Mouse (Mus musculus) left cerebral cortex, postnatal 4 days (tissue): ENCODE data around the gene Chrna1. TPM values are rescaled to one million over a fixed set of nuclear protein-coding genes. Genes with fewer than 3 reads are reported as not detected.

ENCODE experiments used
- DNase-seq: peaks from one replicate; pipeline ENCODE4 v3.0.0-alpha.2; 2022
- intact Hi-C: fragments of 180-260 bp; cut with DNase I; formaldehyde crosslinking; loops from one replicate; pipeline ENCODE4 v1.15.1; 2025
- total RNA-seq, 2 experiments: library from RNA; stranded (reverse); gene quantifications; 2 replicates each; pipeline ENCODE4 v1.2.3; 2021

Gene Chrna1
- total RNA-seq = under 1 TPM; 0.08 to 0.12 TPM

DNA sequence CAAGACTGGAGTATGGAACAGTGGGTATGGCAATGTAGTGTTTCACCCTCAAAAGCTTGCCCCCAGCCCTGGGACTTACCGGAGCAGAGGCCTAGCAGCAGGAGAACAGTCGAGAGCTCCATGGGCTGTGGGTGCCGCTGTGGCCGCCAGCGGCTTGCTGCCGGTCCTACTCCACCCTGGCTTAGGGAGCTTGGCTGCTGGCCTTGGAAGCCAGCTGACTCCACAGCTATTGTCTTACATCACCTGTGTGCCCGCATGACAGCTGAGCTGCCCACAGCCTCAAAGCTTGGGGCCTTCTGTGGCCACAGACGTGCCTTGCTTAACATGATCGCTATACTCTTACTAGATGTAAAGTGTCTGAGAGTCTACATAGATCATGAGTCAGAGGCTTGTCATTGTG, at the start of gene Chrna1:
Gene Chrna1 (minus strand): TSS at position 173 of the 400 bp plus-strand sequence.
- intact Hi-C loops = no loop called here
- no peak for DNase-seq

DNA sequence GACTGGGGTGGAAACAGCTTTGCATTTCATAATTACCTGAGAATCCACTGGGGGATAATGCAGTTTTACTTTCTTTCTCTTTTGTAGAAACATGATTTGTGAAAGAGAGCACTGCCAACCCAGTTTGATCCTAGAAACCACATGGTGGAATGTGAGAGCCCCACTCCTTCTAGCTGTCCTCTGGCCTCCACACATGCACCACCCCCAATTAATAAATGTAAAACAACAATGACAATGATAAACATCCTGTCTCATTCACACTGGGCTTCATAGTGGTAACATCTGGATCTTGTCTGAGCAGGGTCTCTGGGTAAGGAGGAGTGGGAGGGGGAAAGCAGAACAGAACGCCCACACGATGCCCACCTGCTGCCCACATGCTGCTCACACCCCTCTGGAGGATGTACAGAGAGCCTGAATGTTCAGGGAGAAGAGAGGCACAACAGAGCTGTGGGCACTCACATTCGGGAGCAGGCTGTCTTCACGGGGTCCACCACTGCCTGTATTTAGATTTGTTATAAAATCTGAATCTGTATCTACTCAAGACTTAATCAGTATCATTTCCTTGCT, 38.4 kb upstream of the Chrna1 start:
- intact Hi-C loops = loop anchor here (5.0 kb wide), 1 partner anchor 34 kb away; no protein-coding TSS in a partner anchor
- no peak for DNase-seq

DNA sequence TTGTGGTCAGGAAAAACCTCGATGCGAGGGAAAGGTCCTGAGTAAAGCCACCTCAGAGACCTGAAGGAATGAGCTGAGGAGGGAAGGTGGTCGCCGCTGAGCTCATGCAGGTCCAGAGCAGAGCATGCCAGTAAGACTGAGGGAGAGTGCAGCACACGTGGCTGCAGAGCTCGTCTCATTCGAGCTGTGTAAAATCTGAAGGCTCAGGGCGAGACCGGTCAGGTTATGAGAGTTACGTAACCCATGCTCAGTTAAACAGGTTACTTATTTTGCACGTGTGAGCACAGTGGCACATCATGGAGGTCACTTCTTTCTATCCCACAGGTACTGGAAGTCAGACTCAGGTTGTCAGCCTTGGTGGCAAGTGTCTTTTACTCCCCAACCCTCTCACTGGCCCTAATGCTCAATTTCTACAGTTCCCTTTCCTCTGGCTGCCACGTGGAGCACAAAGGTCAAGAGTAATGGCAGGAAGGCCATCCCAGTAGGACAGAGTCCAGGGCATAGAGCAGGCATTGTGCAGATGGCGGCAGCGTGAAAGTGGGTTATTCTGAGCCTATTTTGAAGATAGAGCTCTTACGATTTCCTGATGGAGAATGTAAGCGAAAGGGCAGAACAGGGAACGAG, 36.4 kb upstream of the Chrna1 start:
- intact Hi-C loops = loop anchor here (5.0 kb wide), 1 partner anchor 36 kb away; no protein-coding TSS in a partner anchor

DNA sequence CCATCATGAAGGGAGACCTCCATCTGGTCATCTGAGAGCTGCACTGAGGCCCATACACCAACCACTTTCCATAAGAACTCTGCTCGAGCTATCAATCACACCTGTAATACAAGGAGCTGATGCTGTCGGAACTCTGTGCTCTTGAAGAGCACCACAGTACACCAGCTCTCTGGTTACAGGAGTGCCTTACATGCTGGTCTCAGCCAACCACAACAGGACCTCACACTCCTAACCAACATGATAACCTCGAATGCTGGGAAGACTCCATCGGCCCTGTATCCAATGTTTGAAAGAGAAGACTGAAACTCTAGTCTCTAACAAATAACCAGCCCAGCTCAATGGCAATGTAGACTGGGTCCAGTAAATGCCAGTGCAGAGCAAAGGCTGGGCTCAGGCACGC, 35.3 kb upstream of the Chrna1 start:
- intact Hi-C loops = loop anchor here (5.0 kb wide), 1 partner anchor 37 kb away; no protein-coding TSS in a partner anchor
- DNase-seq = no peak

More for the DNA sequence above, 36.4 kb upstream of the Chrna1 start:
- no peak for DNase-seq

DNA sequence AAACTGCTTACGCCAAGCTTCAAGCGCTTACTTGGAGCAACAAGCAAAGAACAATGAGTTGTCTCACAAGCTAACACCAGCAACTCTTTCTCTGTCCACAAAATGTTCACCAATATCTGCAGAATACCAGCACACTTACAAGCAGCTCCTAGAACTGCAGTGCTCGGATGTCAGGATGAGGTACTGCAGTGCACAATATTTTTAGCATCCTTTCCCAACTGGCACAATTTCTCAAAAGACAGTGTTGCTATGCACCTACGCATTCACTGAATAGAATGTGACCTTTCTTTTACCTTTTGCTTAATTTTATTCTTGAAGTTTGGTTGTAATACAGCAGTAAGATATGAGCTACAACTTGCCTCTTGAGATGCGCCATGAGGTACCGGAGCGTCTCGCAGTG, 34.2 kb upstream of the Chrna1 start:
- DNase-seq = no peak
- intact Hi-C loops = no loop called here

DNA sequence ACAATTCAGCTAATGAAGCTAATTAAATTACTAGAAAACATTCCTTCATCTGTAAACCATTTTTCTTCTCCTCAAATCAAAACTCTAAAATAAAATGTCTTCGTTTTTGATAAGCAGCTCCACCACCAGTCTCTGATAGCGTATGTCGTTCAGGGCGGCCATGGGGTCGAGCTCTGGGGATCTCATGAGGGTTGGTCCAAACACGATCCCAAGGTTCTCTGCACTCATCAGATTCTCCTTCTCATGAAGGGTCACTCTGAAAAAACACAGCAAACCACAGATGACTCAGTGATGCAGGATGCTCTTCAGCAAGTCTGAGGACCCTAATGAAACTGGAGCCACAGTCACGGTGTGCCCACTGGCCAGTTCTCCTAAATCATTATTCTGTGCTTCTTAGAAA, 32.8 kb upstream of the Chrna1 start:
- intact Hi-C loops = no loop called here
- no peak for DNase-seq

DNA sequence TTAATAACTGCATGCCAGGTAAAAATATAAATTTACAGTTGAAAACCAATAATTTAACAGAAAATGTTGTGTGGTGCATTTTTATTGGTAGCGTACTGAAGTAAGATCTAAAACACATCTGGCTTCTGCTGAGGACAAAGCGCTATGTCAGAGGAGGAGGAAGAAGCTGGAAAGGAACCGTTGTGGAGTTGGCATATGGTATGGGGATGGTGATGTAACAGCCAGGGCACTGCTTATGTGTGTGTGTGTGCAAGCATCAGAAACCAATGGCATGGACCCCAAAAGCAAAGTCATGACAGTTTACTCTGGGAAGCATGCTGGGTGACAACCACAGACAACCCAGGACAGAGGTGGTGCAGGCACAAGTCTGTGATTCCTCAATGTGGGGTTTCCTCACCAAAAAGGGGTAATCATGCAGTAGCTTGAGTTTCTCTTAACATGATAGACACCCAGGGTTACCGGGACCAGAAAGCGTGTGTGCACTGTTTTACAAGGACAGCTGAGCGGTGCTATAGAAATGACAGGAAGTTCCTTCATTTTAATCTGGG, 32.3 kb upstream of the Chrna1 start:
- intact Hi-C loops = no loop called here
- DNase-seq = no peak

DNA sequence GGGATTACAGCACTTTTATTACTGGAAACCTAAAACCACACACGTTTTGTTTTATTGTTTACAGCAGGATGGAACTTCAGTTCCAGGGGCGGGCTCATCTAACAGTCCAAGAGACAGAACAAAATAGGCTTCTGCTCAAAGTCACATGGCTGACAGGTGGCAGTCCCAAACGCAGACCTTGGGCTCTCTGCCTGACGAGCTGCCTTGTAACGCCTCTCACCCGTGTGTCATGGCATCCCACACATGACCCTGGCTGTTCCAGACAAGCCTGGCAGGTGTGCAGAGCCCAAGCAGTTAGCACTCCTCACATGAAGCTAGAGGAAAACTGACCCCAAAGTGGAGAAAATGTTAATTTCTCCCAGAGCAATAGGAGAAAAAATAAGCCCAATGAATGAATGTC, 31.7 kb upstream of the Chrna1 start:
- intact Hi-C loops = no loop called here
- DNase-seq = no peak

DNA sequence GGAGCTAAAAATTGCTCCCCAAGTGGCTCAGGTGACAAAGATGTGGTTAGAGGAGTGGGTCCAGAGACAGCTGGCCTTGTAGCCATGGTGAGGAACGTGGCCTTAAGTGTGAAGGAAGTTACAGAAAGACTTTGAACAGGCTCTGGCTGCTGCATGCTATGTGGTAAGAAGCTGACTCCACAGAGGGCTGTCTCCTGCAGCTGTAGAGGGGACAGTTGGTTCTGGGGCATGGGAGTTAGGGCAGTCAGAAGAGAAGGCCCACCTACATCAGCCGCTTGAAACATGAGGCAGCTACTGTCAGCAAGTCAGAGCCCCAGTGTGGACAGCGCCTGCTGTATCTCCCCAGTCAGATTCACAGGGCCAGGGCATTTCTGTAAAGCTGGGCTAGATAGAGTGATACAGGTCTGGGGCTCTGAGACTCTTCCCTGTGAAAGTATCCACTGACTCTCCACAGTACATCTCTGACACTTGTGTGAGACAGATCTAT, 29.6 kb upstream of the Chrna1 start:
- DNase-seq = no peak
- intact Hi-C loops = no loop called here

DNA sequence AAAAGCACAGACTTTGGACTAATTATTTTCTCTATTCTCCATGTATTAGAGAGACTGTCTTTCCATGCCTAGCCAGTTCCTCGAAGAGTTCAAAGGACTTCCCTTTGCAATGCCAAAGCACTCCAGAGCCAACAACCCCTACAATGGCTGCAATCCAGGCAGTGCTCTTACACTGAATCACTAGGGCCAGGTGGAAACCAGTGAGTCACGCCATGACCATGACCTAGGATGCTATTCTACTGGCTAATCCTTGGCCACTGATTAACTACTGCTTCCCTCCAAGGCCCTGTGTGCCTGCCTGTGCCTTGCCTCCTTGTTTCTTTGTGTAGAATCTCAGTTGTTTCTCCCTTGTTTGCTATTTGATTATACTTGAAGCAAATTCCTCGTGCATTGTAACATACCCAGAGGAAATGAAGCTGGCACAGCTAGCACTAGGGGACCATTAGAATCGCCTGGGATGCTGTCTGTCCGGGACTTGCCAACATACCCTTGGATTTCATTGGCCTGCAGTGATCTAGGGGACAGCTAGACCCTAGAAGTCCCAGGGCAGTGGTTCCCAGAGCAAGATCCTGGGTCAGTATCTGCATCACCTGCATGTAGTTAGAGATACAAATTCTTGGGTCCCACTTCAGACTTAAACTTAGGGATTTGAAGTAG, 29.1 kb upstream of the Chrna1 start:
- intact Hi-C loops = no loop called here
- no peak for DNase-seq

DNA sequence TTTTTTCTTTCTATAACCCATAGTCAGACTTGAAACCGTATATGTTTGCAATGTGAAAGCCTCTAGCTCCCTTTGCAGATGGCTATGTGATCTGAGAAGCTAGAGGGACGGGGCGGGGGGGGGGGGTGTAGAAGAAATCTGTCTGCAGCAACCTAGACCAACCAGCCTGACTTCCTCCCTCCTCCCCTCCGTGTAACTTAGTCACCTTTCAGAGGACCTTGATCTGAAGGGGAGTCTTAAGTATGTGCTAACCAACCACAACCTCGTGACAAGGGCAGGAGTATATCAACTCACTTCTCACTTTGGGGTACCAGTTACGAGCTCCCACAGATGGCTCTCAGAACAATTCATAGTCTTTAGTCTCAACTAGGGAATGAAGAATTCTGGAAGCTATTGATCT, 28.3 kb upstream of the Chrna1 start:
- DNase-seq = no peak
- intact Hi-C loops = no loop called here

DNA sequence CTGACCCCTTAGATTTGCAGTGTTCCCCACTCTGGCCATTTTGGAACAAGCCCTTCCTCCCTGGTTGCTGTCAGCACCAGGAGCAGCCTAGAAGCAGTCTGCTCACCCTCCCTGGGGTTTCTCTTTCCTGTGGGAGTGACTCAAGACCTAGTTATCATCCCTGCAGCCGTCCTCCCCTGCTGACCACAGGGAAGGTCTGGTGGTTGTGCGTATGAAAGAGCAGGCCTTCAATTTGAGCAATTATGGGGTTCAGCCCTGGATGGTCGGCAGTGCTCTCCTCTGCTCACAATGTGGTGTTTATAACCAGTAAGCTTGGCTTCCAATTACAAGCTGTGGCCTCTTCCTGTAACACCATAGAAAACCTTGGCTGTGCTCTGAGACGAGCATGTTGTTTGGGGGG, 27.5 kb upstream of the Chrna1 start:
- intact Hi-C loops = no loop called here
- no peak for DNase-seq

DNA sequence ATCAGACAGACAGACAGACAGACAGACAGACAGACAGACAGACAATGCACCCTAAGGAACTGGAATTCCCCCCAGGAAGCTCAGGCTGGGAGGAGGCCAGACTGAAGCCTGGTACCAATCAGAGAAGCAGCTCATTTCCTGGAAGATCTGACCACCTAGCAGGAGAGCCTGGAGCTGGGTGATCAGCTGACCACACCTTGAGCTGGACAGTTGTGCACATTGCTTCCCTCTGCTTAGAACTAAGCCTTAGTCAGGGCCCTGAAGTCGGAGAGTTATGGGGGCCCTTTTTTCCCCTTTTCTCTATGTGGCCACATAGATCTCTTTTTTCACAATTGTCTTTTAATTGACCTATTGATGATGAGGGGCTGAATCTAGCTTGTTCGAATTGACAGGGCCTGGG, 27.0 kb upstream of the Chrna1 start:
- no peak for DNase-seq
- intact Hi-C loops = no loop called here

DNA sequence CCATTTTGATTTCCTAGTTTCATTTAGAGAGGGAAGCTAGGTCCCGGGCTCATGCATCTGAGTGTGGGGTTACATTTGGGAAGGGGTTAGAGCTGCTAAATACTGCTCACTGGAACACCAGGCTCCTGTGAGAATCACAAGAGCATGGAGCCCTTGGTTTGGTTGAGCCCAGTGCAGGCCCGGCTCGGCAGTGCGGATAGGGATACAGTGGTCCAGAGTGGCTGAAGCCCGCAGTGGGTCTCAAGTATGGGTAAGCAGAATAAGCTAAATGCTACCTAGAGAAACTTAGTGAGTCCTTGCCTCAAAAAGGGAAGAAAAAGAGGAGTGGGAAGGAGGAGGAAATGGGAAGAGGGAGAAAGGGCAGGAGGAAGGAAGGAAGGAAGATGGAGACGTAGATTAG, 26.5 kb upstream of the Chrna1 start:
- intact Hi-C loops = no loop called here

DNA sequence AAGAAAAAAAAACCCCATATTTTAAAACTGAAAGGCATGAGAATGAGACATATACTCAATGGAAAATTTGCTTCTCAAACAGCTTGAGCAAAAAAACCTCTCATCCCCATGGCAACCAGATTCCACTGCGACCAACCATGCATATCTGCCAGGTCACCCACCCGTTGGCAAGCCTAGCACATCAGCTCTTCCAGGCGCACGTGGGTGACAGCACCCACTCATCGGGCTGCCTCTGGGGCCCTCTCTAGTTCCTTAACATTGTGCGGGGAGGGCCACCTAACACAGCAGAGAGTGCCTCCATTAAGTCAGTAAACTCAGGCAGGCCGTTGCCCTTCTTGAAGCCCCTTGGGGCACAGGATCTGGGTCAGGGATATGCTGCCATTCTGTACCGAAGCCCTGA, 24.9 kb upstream of the Chrna1 start:
- intact Hi-C loops = no loop called here
- DNase-seq = peak; percentile 31

More for the DNA sequence above, 26.5 kb upstream of the Chrna1 start:
- no peak for DNase-seq

DNA sequence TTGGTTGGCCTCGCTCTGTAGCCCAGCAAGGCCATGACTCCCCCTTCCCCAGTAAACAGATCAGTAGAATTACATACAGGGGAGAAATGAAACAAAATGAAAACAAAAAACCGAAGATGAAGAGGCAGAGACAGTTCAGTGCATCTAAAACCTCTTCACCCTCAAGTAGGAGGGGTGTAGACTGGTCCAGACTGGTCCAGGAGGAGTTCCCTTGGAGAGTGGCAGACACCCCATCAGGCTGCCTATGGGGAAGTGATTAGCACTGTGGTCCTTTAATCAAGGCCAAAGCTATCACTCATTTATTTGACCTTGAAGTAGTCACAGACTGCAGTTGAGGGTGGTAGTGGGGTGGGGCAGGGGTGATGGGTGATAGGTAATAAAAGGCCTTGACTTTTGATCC, 24.4 kb upstream of the Chrna1 start:
- intact Hi-C loops = no loop called here
- DNase-seq = no peak

DNA sequence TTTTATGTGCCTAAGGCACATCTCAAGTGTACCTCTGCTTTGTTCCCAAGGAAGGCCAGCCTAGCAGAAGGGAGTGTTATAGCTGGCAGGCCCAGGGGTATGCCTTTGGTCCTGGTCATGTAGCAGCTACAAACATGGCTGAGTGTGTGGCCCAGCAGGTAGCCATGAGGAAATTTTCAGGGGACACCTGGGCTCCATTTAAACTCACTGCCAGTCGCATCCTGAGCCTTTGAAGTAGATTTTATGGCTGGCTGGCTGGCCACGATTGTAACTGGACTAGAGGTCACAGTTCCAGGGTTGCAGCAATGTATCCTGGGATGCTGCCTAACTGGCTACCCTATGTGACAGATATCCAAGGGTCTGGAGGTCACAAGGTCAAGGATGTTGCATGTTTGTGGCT, 20.5 kb upstream of the Chrna1 start:
- no peak for DNase-seq
- intact Hi-C loops = no loop called here

DNA sequence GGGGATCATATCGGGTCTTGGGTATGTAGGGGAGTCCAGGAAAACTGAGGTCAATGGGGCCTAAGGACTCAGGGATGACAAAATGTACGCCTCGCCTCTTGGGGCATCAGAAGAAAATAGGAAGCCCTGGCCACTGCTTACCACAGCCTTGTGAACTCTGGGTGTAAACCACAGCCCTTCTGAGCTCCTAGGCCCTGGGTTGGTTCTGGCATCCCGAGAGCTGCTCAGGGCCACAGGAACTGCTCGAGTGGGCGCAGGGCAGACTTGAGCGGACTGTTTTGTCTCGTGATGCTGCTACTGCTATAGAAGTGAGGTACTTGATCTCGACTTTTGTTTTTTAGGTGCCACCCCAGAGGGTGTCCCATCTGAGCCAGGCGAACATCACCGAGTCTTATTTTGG, 17.6 kb upstream of the Chrna1 start:
- DNase-seq = no peak
- intact Hi-C loops = no loop called here

DNA sequence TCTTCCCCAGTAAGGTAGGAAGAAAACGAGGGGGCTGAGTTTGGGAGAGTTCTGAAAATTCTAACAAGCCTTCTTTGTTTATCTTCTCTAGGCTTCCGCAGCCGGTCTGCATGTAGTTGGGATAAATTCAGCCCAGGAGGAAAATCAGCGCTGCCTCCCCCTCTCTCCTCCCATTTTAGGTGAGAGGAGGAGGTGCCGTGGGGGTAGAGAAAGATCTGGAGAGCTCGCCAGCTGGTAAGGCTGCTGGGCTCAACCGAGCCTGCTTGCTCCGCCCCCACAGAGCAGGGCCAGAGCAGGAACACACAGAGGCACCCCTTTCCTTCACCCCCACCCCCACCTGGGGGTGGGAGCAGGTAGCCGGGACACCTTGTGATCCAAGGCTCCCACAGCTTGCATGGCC, 16.6 kb upstream of the Chrna1 start:
- no peak for DNase-seq
- intact Hi-C loops = no loop called here

DNA sequence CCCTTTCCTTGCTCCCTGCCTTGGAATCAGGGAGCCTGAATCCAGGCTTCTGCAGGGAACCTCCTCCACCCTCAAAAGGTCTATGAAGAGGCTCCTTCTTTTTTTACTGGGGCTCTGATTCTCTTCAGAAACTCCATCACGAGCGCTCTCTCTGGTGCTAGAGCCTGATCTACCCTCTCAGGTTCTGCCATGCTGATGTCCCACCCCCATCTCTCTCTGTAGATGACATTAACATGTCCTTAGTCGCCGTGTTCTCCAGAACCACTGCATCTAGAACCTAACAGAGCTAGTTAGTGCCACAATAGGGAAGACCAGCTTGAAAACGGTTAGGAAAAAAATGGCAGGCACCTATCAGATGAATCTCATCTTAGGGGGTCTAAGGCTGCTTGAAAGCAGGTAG, 16.2 kb upstream of the Chrna1 start:
- intact Hi-C loops = no loop called here
- no peak for DNase-seq

DNA sequence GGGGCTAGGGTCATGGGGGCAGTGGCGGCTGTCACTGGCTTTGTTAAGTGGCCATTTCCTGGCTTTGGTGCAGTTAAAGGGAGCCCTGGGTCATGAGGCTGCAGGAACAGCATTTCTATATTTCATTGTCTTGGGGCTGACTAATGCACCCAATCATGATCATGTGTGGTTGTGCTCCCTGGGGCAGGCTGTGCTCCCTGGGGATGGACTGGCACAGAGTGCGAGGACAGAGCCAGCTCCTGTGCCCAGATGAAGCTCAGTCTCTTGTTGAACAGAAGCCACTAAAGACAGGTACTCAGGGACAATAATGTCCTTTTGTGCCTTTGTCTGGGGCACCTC, 12.9 kb upstream of the Chrna1 start:
- no peak for DNase-seq
- intact Hi-C loops = no loop called here
